Mouse (Mus musculus): Measurements from ENCODE around the gene Serpina3b.
"Not testable (repeated sequence)": the region's sequence is repeated elsewhere in the genome, so short reads cannot be mapped to it uniquely, and the experiment has no call there.

Serpina3b gene

DNA sequence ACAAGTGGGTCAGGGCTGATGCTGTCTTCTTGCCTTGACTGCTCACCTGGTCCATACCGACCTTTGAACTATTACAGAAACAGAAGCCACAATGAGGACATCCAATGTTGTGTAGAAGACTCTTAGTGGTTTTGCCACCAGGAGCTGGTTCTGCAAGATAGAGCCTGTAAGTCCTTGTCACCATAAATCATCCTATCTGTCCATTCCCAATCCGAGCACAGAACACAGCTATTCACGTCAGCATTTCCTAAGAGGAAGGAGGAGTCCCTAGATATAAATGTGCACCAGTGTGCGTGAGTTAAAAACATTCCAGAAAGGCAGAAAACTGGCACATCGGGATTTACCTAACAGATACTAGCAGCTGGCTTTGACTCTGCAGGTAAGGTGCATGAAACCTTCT is at the start of gene Serpina3b:
Serpina3b (plus strand) TSS at position 301 of the 400 bp plus-strand sequence.
- ChIA-PET CTCF (no interaction called here), POLR2A (no interaction called here)

DNA sequence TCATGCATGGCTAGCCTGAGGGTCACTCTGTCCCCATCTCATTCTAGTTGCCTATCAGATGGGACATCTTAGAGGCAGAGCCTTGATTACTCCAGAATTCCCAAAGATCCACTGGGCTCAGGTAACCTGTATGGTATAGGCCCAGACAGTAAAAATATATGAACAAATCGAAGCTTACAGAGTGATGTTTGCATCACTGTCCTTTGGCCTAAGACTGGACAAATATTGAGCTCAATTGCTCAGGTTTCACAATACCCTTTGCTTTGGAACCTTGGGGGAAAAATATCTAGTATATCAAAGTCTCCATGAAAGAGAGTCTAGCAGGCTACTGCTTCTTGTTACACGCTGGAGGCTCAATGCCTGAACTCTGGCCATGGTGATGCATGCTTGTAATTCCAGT is 37.7 kb upstream of the Serpina3b start:
- ChIA-PET CTCF (interaction anchor here in 1 of 4 experiments (1.3 kb wide), 1 partner anchor 329 kb away, joined by 3 read pairs; no protein-coding TSS in a partner anchor), POLR2A (no interaction called here)

- ChIA-PET POLR2A (no interaction called here), CTCF (no interaction called here)
Measured at GRCm38 (mm10) chr12:104091303-104091702, 36.5 kb upstream of the Serpina3b start.

GRCm38 (mm10) chr12:104100768-104101167 is 27.0 kb upstream of the Serpina3b start, which contains the start of gene Serpina5:
Serpina5 (plus strand) TSS chr12:104101113.
- CTCF ChIA-PET: no interaction called here

DNA sequence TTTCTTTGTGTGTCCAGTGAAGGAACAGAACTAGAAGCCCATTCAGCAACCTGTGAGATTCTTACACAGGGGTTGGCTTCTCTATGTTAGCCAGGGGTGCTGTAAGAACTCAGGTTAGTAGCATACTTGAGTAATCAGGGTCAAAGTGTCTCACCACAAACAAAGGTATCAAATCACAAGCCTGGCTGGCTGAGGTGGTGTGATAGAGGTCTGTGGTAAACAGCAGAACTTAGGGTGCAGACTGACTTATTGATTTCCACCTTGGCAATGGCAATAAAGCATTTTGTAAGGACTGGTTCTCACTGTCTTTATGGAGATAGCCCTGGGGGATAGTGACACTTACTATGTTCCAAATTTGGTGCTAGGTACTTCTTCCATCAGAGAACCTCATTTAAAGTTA is 21.9 kb upstream of the Serpina3b start:
- ChIA-PET CTCF (no interaction called here), POLR2A (no interaction called here)

More at GRCm38 (mm10) chr12:104100768-104101167, 27.0 kb upstream of the Serpina3b start, which contains the start of gene Serpina5:
- POLR2A ChIA-PET: no interaction called here

DNA sequence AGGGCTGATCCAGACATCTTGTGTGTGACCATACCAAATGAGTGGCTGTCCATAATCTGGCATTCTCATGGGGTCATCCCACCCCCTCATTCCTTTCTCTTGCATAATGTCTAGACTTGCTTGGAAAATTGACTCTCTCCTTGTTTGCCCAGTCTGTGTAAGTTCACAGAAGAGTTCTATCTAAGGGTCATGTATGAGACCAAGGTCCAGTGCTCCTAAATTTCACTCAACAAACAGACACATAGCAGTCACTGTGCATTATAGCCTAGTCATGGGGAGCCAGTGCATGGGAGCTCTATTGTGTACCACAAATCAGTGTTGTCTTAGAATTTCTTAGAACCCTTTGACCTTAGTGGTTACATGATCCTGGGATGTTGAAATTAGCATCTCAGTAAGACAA is 20.9 kb upstream of the Serpina3b start:
- ChIA-PET CTCF (no interaction called here), POLR2A (no interaction called here)

- POLR2A ChIA-PET: no interaction called here
- CTCF ChIA-PET: interaction anchor here in 2 of 4 experiments (0.6 kb wide), 2 partner anchors 46 to 311 kb away, joined by 3 read pairs; no protein-coding TSS in a partner anchor
Measured at GRCm38 (mm10) chr12:104108507-104108906, 19.3 kb upstream of the Serpina3b start.

GRCm38 (mm10) chr12:104112333-104112732 is 15.5 kb upstream of the Serpina3b start, which contains the start of gene Serpina3a:
Serpina3a (plus strand) TSS chr12:104112724.
- POLR2A ChIA-PET: interaction anchor here in 1 of 4 experiments (0.5 kb wide), 1 partner anchor 1371 kb away, joined by 3 read pairs; no protein-coding TSS in a partner anchor
- CTCF ChIA-PET: not testable (repeated sequence)

DNA sequence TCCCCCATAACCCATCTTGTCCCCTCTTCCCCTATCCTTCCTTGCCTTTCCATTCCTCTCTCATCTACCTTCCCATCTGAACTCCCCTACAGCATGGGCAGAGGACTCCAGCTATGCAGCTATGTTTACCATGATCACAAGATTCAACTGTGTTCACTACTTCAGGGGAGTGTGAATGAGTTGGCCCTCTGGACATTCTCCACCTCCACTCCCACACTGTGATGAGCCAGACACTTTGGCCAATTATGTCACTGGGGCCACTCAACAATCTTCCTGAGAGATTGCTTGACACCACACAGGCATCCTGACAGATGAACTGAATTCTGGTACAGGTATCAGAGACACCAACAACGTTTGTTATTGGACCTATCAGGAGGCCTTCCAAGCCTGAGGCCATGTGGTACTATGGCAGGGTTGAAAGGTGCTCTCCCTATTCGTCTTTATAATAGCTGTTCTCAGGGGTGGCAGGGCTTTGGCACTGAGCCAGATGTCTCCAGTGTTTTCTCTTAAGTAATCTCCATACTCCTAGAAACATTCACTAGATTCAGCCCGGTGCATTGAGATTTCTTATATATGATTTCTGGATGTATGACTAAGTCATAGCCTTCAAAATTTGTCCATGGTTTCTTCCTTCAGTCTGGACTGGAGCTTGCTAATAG is 12.7 kb upstream of the Serpina3b start:
- ChIA-PET POLR2A (no interaction called here), CTCF (no interaction called here)

- ChIA-PET POLR2A (no interaction called here), CTCF (no interaction called here)
Measured at GRCm38 (mm10) chr12:104123097-104123496, 4.7 kb upstream of the Serpina3b start.

DNA sequence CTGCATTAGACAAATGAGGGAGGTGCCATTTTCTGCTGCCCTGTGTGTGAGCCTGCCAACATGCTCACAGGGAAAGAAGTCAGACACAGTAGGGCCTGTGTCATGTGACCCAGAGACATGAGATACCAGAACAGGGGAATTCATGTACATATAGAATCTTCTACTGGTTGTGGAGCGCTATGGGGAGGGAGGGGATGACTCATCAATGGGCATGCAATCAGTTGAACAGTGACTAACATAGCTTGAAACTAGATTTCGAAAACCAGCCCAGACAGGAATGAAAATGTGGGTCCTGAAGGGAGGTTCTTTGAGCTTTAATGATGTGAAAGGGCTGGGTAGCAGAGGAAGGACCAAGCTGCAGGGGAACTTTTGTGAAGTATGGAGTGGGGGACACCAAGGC is 3.8 kb upstream of the Serpina3b start:
- POLR2A ChIA-PET: no interaction called here
- CTCF ChIA-PET: interaction anchor here in 1 of 4 experiments (0.6 kb wide), 1 partner anchor 13 kb away, joined by 3 read pairs; no protein-coding TSS in a partner anchor

DNA sequence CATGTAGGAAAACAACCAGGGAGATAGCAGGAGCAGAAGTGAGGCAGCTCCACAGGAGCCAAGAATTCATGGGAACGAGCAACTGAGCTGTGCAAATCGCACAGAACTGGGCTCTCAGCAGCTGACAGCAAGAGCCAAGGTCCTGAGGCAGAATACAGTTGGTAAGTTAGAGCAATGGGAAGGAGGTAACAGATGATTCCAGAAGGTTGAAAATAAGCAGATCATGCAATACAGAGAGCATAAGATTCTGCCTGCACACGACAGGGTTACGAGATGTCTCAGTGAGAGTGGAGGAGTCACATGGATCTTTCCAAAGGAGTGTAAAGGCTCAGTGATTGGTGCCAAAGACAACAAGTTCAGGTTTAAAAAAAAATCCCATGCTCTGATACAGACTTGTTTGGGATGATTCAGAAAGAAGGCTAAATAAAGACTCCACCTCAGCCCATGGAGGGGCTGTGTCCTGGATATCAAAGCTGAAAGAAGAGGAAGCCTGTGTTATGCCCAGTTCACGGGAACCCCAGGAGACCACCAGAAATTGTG is 2.7 kb upstream of the Serpina3b start:
- POLR2A ChIA-PET: no interaction called here
- CTCF ChIA-PET: no interaction called here

DNA sequence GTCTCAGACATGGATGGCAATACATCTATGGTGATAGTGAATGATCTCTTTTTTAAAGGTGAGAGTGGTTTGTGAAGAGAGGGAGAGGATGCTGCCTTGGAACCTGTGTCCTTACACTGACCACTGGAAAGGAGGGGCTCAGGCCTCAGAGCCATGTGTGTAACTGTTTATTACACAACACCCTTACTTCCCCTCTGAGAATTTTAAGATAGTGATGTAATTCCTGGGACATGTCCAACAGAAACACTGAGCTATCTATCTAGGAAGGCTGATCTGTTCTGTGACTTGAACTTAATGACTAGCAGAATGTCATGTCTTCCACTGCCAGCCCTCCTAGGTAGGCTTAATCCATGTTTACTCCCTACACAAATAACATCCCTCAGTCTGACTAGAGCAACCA is 3.2 kb downstream of the Serpina3b start:
- ChIA-PET POLR2A (no interaction called here), CTCF (no interaction called here)

DNA sequence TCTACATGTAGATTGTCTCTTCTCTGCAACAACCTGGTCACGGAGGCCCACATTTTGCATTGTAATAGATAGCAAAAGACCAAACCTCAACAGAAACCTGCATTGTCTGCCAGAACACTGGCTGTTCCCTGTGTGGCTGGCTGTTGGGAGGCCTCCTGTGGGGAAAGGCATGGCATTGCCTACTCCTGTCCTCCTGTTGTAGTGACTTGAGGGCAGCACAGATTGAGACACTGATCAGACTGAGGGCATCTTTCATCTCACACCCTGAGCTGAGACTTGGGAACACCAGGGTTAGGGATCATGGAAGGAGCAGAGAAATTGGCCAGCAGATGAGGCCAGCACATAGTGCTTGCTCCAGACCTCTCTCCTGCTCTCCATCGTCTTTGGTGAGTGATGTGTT is 10.4 kb downstream of the Serpina3b start:
- CTCF ChIA-PET: no interaction called here
- POLR2A ChIA-PET: no interaction called here

DNA sequence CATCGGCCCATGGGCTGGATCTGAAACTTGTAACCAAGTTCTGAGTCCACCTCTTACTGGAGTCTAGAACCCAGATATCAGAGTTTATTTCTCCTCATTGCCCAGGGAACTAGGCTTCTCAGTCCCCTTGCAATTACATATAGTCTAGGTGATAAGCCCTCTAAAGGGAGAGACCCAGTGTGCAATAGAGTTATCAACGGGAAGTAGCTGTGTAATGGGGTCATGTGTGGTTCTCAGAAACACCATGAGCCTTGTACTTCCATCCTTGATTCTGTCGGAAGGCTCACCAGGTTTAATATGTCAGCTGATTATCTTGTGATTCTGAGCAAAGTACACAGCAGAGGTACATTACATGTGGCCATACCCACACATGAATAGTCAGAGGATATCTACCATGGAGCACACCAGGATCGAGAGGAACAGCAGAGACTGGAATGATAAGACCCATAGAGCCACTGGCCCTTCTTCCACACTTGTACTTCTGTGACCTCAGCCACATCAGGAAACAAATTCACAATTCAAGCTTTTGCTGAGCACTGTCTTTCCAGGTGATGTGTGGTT is 12.8 kb downstream of the Serpina3b start:
- ChIA-PET POLR2A (no interaction called here), CTCF (no interaction called here)

DNA sequence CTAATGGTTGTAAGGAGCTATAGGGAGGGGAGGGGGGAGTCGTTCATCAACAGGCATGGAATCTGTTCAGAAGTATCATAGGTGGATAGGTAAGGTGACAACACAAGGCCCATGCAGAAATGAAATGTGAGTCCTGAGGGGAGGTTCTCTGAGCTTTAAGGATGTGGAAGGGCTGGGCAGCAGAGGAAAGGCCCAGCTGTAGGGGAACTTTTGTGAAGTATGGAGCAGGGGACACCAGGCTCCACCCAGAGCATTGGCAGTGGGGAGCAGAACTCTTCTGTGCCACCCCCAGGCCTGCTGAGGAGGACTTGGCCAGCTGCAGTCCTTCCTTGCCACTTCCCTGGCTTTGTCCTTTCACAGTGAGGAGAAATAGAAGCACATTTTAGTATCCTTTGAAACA is 13.7 kb downstream of the Serpina3b start:
- ChIA-PET POLR2A (no interaction called here), CTCF (interaction anchor here in 1 of 4 experiments (0.5 kb wide), 1 partner anchor 277 kb away, joined by 3 read pairs; no protein-coding TSS in a partner anchor)

DNA sequence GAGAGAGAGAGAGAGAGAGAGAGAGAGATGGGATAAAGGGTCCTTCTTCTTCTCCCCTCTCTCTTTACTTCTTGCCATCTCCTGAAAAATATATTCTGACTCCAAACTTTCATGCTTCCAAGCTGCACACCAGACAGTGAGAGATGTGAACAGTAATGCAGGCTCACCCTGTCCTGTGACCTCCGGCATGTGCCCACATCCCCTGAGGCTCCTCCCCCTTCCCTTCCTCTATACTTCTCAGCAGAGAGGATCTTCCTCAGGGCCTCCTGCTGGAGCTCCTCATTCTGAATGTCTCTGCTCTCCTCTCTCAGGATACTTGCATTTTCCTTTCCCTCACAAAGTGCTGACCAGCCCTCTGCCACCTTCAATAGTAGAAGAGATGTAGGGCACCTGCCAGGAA is 14.6 kb downstream of the Serpina3b start:
- ChIA-PET CTCF (no interaction called here), POLR2A (no interaction called here)

DNA sequence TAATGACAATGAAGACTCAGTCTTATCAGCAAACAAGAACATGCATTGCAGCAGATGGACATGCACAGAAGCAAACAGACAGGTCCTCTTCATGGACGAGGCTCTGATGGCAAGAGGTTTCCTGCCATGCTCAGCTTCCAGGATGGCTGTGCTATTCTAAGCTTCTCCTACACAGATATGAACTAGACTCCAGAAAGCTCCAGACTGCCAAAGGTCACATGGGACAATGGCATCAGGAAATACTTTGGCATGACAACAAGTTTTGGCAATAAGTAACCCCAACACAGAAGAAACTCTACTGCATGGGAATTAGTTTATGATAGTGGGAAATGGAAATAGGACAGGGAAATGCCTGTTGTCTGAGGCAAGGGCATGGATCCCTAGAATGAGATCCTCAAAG is 15.5 kb downstream of the Serpina3b start:
- ChIA-PET POLR2A (no interaction called here), CTCF (interaction anchor here in 1 of 4 experiments (0.5 kb wide), 1 partner anchor 275 kb away, joined by 3 read pairs; no protein-coding TSS in a partner anchor)

GRCm38 (mm10) chr12:104145571-104145970 is 17.8 kb downstream of the Serpina3b start:
- CTCF ChIA-PET: no interaction called here
- POLR2A ChIA-PET: no interaction called here

DNA sequence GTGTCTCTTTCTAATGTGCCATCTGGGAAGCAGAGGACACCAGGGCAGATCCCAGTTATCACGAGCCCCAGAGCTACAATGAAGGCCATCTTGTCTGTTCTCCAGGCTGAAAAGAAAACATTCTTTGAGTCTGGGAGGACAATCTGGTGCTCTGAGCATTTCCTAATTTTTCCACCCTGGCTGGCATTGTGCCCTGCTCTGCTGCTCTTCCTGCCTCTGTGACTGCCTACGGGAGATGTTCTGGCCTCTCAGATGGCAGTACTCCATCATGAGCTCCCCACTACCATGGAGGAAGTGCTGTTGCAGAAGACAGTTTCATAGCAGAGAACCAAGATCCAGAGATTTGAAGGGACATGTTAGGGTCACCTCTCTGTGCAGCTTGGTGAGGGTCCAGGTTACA is 24.2 kb downstream of the Serpina3b start:
- CTCF ChIA-PET: no interaction called here
- POLR2A ChIA-PET: no interaction called here

GRCm38 (mm10) chr12:104153041-104153645 is 25.3 kb downstream of the Serpina3b start:
- POLR2A ChIA-PET: no interaction called here
- CTCF ChIA-PET: no interaction called here
